Mouse (Mus musculus) lung, postnatal 14 days (tissue): ENCODE data around the gene Ate1.
A peak's percentile ranks its signal among the peaks of the same experiment; 100 is the strongest.
"Not testable (repeated sequence)": the region's sequence is repeated elsewhere in the genome, so short reads cannot be mapped to it uniquely, and the experiment has no call there.

ENCODE experiments used
- DNase-seq: peaks from one replicate; pipeline ENCODE4 v3.0.0; 2021

Ate1 gene

GRCm38 (mm10) chr7:130520049-130520425, at the start of gene Ate1:
Gene Ate1, minus strand, starts transcription at chr7:130520369.
- DNase-seq: no peak

- DNase-seq: no peak
These were observed 48.7 kb upstream of the Ate1 start for GRCm38 (mm10) chr7:130568783-130569436.

GRCm38 (mm10) chr7:130564596-130564995, 44.4 kb upstream of the Ate1 start:
- no peak for DNase-seq

GRCm38 (mm10) chr7:130563880-130564279, 43.7 kb upstream of the Ate1 start:
- DNase-seq: no peak

- DNase-seq: no peak
These were observed 43.1 kb upstream of the Ate1 start for GRCm38 (mm10) chr7:130563276-130563675.

- no peak for DNase-seq
These were observed 40.8 kb upstream of the Ate1 start for GRCm38 (mm10) chr7:130560933-130561332.

GRCm38 (mm10) chr7:130558592-130558991, 38.4 kb upstream of the Ate1 start:
- no peak for DNase-seq

GRCm38 (mm10) chr7:130555597-130555996, 35.4 kb upstream of the Ate1 start:
- DNase-seq: no peak

GRCm38 (mm10) chr7:130553321-130553720, 33.2 kb upstream of the Ate1 start:
- no peak for DNase-seq

GRCm38 (mm10) chr7:130552780-130553179, 32.6 kb upstream of the Ate1 start:
- DNase-seq: peak; percentile 32

GRCm38 (mm10) chr7:130547635-130548175, 27.5 kb upstream of the Ate1 start:
- no peak for DNase-seq

GRCm38 (mm10) chr7:130546791-130547484, 26.8 kb upstream of the Ate1 start:
- peak; percentile 94 for DNase-seq

- no peak for DNase-seq
These were observed 26.2 kb upstream of the Ate1 start for GRCm38 (mm10) chr7:130546421-130546790.

- DNase-seq: no peak
These were observed 25.7 kb upstream of the Ate1 start for GRCm38 (mm10) chr7:130545893-130546292.

- no peak for DNase-seq
These were observed 25.2 kb upstream of the Ate1 start for GRCm38 (mm10) chr7:130545401-130545800.

GRCm38 (mm10) chr7:130543181-130543580, 23.0 kb upstream of the Ate1 start:
- no peak for DNase-seq

- DNase-seq: no peak
These were observed 20.0 kb upstream of the Ate1 start for GRCm38 (mm10) chr7:130540176-130540575.

- no peak for DNase-seq
These were observed 16.9 kb upstream of the Ate1 start for GRCm38 (mm10) chr7:130537068-130537467.

GRCm38 (mm10) chr7:130535174-130535573, 15.0 kb upstream of the Ate1 start:
- no peak for DNase-seq

- peak; percentile 95 for DNase-seq
These were observed 13.4 kb upstream of the Ate1 start for GRCm38 (mm10) chr7:130533316-130534260.

- not testable (repeated sequence) for DNase-seq
These were observed 11.0 kb upstream of the Ate1 start for GRCm38 (mm10) chr7:130531138-130531537.

GRCm38 (mm10) chr7:130527306-130527705, 7.1 kb upstream of the Ate1 start:
- DNase-seq: no peak

- DNase-seq: no peak
These were observed 3.3 kb upstream of the Ate1 start for GRCm38 (mm10) chr7:130523451-130523850.
